Mouse (Mus musculus) brain, embryonic 18.5 days (tissue): ENCODE measurements around the gene Olfr736.

Source experiments
- DNase-seq: peaks from one replicate; pipeline ENCODE4 v3.0.0-alpha.2; 2012; ENCODE audit warnings: low read depth, low spot score

The Olfr736 gene

GRCm38 (mm10) chr14:50380863-50381262 is at the start of gene Olfr736:
Gene Olfr736, plus strand, starts transcription at chr14:50381163.
- DNase-seq, result no peak

- DNase-seq, result no peak
Measured at GRCm38 (mm10) chr14:50348796-50349195, 32.2 kb upstream of the Olfr736 start, which contains the start of gene Olfr735. Gene Olfr735, minus strand, starts transcription at chr14:50348872.

GRCm38 (mm10) chr14:50352438-50352837 is 28.5 kb upstream of the Olfr736 start:
- no peak for DNase-seq

- no peak for DNase-seq
Measured at GRCm38 (mm10) chr14:50356725-50357124, 24.2 kb upstream of the Olfr736 start.

- DNase-seq, result no peak
Measured at GRCm38 (mm10) chr14:50357593-50357992, 23.4 kb upstream of the Olfr736 start, which contains the start of gene Tlr11. Gene Tlr11, plus strand, starts transcription at chr14:50357914.

- DNase-seq, result no peak
Measured at GRCm38 (mm10) chr14:50360480-50360879, 20.5 kb upstream of the Olfr736 start.

GRCm38 (mm10) chr14:50363561-50363960 is 17.4 kb upstream of the Olfr736 start:
- no peak for DNase-seq

- DNase-seq, result no peak
Measured at GRCm38 (mm10) chr14:50407268-50407667, 26.3 kb downstream of the Olfr736 start, which contains the start of gene Olfr738. Gene Olfr738, plus strand, starts transcription at chr14:50407568.

- no peak for DNase-seq
Measured at GRCm38 (mm10) chr14:50418326-50418725, 37.4 kb downstream of the Olfr736 start, which contains the start of gene Olfr739. Gene Olfr739, plus strand, starts transcription at chr14:50418626.
